Mouse (Mus musculus) fat pad, adult 2 months (tissue): ENCODE results near the gene Ercc6l.

Experiments used
- DNase-seq: peaks from one replicate; pipeline ENCODE4 v3.0.0-alpha.2; 2011; ENCODE audit warnings: low read depth, low spot score; ENCODE audit errors: extremely low read depth

Gene Ercc6l

GRCm38 (mm10) chrX:102156618-102157422, at the start of gene Ercc6l:
Gene Ercc6l, minus strand, starts transcription at chrX:102157091.
- no peak for DNase-seq

DNA sequence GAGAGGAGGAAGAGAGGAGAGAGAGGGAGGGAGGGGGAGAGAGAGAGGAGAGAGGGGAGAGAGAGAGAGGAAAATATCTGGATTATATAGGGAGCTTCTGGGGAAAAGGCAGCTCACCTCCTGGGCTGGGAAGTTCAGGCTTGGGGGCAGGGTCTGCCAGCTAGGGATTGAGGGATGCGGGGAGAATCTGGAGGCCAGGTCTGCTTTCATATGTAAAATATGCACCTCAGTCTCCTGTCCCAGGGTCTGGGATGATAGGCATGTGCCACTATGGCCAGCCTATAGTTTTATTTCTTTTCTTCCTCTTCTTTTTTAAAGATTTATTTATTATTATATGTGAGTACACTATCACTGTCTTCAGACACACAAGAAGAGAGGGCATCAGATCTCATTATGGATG, 33.9 kb upstream of the Ercc6l start:
- no peak for DNase-seq

DNA sequence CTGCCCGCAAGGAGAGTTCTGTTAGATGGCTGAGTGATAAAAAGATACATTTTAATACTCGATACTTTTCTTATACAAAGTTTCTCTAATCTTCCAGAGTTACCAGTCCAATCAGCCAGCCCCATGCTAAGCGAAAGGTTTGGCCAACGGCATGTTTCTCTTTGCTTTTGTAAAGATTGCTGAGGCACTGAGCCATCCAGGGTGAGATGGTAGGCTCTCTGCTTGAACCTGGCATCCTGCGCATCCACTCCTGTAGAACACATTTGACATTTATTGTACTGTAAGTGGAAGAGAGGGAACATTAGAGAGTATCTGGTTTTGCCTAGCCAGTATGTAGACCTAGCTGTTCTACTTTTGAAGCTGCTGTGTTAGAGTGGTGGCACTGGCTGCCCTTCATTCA, 32.7 kb upstream of the Ercc6l start:
- DNase-seq = no peak

GRCm38 (mm10) chrX:102188712-102189497, 32.0 kb upstream of the Ercc6l start, which contains the start of gene Rps4x:
Gene Rps4x, minus strand, starts transcription at chrX:102189394.
- no peak for DNase-seq

GRCm38 (mm10) chrX:102187023-102187699, 30.3 kb upstream of the Ercc6l start:
- DNase-seq = no peak

DNA sequence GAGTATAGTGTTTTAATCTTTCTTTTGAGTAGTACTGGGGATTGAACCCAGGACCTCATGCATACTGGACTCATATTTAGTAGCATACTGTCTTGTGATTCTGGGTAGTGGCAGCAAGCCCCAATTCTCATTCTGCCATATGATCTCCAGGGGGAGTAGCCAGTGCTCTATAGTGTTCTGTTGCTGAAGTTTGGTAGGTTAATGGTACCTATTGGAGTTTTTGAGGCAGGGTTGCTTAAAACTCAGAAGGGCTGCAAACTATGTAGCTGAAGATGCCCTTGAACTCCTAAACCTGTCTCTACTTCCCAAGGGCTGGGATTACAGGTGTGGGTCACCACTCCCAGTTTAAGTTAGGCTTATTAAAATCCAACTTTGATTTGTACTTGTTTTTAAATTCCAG, 25.7 kb upstream of the Ercc6l start:
- DNase-seq = no peak

DNA sequence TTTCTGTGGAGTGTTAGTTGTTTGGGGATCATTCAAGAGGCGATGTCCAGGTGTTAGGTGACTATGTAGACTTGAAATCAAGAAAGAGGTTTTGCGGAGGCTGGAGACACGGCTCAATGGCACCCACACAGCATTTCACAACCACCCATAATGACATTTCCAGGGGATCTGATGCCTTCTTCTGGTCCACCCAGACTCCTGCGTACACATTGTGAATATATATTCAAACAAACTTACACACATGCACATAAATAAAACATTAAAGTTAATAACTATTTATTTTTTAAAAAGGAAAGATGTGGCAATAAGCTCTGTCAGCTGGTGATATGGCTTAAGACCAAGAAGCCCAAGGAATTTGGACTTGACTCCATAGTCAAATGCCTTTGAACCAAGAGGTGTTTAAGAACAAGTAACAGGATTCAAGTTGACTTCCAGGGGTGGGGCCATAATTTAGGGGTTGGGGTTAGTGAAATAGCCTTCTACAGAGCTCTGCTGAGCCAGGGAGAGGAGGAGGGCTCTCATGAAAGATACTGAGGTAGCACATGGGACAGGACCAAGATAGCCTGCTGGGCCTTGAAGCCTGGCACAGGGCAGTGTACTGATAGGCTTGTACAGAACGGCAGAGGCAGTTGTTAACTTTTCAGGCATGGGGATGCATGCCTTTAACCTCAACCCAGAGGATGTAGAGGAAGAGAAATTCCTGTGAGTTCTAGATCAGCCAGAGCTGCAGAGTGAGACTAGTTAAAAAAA, 18.8 kb upstream of the Ercc6l start:
- no peak for DNase-seq

DNA sequence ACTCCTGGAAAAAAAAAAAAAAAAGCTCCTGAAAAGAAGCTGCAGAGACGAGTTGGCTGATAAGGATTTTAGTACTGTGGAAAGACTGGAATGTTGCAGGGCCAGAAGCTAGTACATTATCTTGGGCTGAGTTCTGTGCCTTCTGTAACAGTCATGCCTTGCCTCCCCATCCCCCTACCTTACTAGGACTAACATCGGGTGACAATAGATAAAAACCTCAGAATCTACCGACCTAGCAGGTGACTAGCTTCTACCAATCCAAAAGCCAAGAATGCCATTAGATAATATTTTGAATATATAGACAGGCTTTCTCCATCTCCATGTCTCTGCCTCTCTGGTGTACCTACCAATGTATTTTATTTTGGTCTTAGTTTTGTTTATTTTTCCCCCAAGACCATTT, 14.0 kb upstream of the Ercc6l start:
- no peak for DNase-seq

DNA sequence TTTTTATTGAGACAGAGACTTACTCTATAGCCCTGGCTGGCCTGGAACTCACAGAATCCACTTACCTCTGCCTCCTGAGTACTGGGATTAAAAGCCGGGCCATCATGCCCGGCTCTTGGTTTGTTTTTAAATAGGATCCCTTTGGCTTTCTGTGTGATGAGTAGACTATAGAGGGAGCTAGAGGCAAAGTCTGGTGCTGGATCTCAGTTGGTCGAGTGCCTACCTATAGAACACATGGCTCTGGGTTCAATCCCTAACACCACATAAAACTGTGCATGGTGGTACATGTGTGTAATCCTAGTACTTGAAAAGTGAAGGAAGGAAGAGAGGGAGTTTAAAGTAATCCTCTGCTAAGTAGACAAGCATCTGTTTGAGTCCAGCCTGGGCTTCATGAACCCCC, 13.2 kb upstream of the Ercc6l start:
- no peak for DNase-seq

- no peak for DNase-seq
Observed at GRCm38 (mm10) chrX:102169724-102170123, 12.8 kb upstream of the Ercc6l start.

DNA sequence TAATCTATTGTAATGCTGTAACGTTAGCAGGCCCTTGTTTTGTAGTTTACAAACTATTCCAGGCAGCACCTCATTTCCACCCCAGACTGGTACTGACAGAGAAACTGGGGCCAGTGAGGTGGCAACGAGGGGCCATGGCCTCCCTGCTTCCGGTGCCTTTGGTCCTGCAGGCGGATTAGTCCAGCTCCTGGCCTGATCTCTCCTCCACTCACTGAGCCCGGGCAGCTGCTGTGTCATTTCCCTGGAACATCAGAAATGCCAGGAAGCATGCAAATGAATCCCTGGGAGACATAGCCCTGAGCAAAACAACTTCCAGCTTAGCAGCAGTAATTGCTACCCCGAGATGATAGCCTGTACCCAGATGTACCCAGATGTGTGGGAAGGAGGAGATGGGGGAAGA, 10.1 kb upstream of the Ercc6l start:
- no peak for DNase-seq

GRCm38 (mm10) chrX:102166521-102166920, 9.6 kb upstream of the Ercc6l start:
- no peak for DNase-seq

GRCm38 (mm10) chrX:102163529-102163928, 6.6 kb upstream of the Ercc6l start:
- peak; percentile 52 for DNase-seq

DNA sequence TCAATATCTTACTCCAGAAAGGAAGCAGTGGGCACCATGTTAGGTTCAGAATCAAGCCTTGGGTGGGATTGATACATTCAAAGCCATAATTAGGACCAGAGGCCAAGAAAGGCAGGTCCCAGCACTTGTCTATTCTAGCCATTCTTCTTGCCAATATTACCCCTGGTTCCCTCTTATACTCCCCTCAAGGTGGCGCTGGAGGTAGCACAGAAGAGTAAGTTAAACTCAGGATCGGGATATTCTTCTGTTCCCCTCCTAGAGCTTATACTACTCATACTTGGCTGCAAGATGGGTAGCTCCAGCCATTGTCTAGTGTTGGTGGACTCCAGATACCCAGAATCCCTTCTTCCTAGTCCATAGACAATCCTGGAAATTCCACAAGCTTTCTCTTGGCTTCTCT, 6.2 kb upstream of the Ercc6l start:
- DNase-seq = no peak

GRCm38 (mm10) chrX:102160528-102160927, 3.6 kb upstream of the Ercc6l start:
- DNase-seq = no peak

GRCm38 (mm10) chrX:102159778-102160177, 2.9 kb upstream of the Ercc6l start:
- DNase-seq = no peak

- DNase-seq = no peak
Observed at GRCm38 (mm10) chrX:102157423-102157791, 516 bp upstream of the Ercc6l start.

DNA sequence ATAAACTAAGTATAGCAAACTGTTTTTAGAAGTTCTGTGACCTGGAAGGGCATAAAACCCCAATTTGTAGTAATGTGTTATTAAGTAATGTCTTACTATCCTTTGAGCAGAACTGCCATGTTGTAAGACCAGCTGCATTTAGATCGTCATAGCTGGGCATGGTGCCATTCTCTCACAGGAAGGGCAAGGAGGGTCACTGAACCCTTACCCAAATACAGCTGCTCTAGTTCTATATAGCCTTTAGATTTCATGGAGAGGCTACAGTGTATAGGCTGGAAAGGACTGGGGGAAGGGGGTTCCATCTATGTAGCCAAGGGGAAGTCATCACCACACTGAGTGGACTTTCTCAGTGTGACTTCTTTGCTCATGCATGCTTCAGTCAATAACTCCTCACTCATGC, 15.7 kb downstream of the Ercc6l start:
- no peak for DNase-seq

DNA sequence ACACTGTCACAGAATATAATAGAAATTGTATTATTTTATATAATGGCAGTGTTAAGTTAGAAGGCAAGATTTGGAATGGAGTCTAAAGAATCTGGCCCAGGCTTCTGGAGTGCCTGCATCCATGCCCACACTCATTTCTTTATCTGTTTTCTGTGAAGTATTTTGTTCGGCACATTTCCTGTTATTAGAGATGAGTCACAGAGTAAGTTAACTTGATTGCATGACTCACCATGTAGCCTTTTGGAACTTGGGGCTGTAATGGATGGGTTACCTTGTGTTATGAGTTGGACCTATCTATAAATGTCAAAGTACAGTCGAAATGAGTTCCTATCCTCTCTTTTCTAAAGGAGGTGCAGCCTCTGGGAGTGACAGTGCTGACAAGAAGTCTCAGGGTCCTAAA, 35.6 kb downstream of the Ercc6l start:
- DNase-seq = no peak

GRCm38 (mm10) chrX:102119042-102119864, 37.6 kb downstream of the Ercc6l start, which contains the start of gene Pin4:
Gene Pin4, plus strand, starts transcription at chrX:102119447.
- peak; percentile 81 for DNase-seq
